Mouse (Mus musculus): ENCODE measurements at regions not wholly inside any gene's neighbourhood (a gene's known extent, or its start where the extent isn't known, plus 50 kb on each side); places are given as distances from the start of the nearest gene placed in this dataset.

- DNase-seq (ENCODE audit: low spot score in 2 of 2) = no peak
These were observed 54.4 kb upstream of the Calcoco1 start for GRCm38 (mm10) chr15:102776218-102776850.

GRCm38 (mm10) chr15:102780626-102781025 lies 58.6 kb upstream of the Calcoco1 start:
- DNase-seq (ENCODE audit: low spot score in 2 of 2) = no peak

GRCm38 (mm10) chr15:102782988-102783799 lies 61.2 kb upstream of the Calcoco1 start:
- no peak for DNase-seq (ENCODE audit: low spot score in 2 of 2)

- DNase-seq (ENCODE audit: low spot score in 2 of 2) = peak in 1 of 2 experiments; percentile 27
These were observed 63.3 kb upstream of the Calcoco1 start for GRCm38 (mm10) chr15:102785055-102785820.

- no peak for DNase-seq (ENCODE audit: low spot score in 2 of 2)
These were observed 67.0 kb upstream of the Calcoco1 start for GRCm38 (mm10) chr15:102788846-102789518.

- DNase-seq (ENCODE audit: low spot score in 2 of 2) = no peak
These were observed 75.1 kb upstream of the Calcoco1 start for GRCm38 (mm10) chr15:102797020-102797618.

GRCm38 (mm10) chr15:102800049-102800448 lies 78.1 kb upstream of the Calcoco1 start:
- no peak for DNase-seq (ENCODE audit: low spot score in 2 of 2)

GRCm38 (mm10) chr15:102802265-102802813 lies 80.4 kb upstream of the Calcoco1 start:
- no peak for DNase-seq (ENCODE audit: low spot score in 2 of 2)

- DNase-seq (ENCODE audit: low spot score in 2 of 2) = no peak
These were observed 85.4 kb upstream of the Calcoco1 start for GRCm38 (mm10) chr15:102807353-102807752.

- no peak for DNase-seq (ENCODE audit: low spot score in 2 of 2)
These were observed 97.2 kb upstream of the Calcoco1 start for GRCm38 (mm10) chr15:102819181-102819580.

- no peak for DNase-seq (ENCODE audit: low spot score in 2 of 2)
These were observed 81.2 kb upstream of the Hoxc13 start for GRCm38 (mm10) chr15:102839688-102840087.

- no peak for DNase-seq (ENCODE audit: low spot score in 2 of 2)
These were observed 58.5 kb upstream of the Hoxc13 start for GRCm38 (mm10) chr15:102862374-102862773.

GRCm38 (mm10) chr15:102866788-102867187 lies 54.1 kb upstream of the Hoxc13 start:
- no peak for DNase-seq (ENCODE audit: low spot score in 2 of 2)

All from spleen, postnatal 14 days (tissue).